Mouse (Mus musculus) kidney, embryonic 15.5 days (tissue): ENCODE data around the gene B230307C23Rik. TPM values are rescaled to one million over a fixed set of nuclear protein-coding genes. Genes with fewer than 3 reads are reported as not detected.

Source experiments
- ATAC-seq: fragments of 200-750 bp; cut with Nextera tagmentation; replicated peaks from 2 replicates; pipeline ENCODE4 v1.8.0; 2017; ENCODE audit warnings: moderate TSS enrichment; ENCODE audit not compliant: low FRiP score
- H3K27ac ChIP-seq: fragments of 300-500 bp; sonication (generic); 2 replicates; pipeline ENCODE4 v1.5.1; 2015; ENCODE audit warnings: mild to moderate bottlenecking, inconsistent platforms
- H3K27me3 ChIP-seq: fragments of 300-500 bp; sonication (generic); 2 replicates; pipeline ENCODE4 v1.6.1; 2015; ENCODE audit warnings: inconsistent platforms
- H3K36me3 ChIP-seq: fragments of 300-500 bp; sonication (generic); 2 replicates; pipeline ENCODE4 v1.6.1; 2015; ENCODE audit warnings: inconsistent platforms
- H3K4me1 ChIP-seq: fragments of 300-500 bp; sonication (generic); 2 replicates; pipeline ENCODE4 v1.6.1; 2015; ENCODE audit warnings: inconsistent platforms
- H3K4me2 ChIP-seq: fragments of 300-500 bp; sonication (generic); 2 replicates; pipeline ENCODE4 v1.6.1; 2015; ENCODE audit warnings: moderate library complexity, mild to moderate bottlenecking, inconsistent platforms
- H3K4me3 ChIP-seq: fragments of 300-500 bp; sonication (generic); replicated peaks from 2 replicates; pipeline ENCODE4 v1.5.1; 2015; ENCODE audit warnings: mild to moderate bottlenecking, inconsistent platforms
- H3K9ac ChIP-seq: fragments of 300-500 bp; sonication (generic); 2 replicates; pipeline ENCODE4 v1.6.1; 2015; ENCODE audit warnings: mild to moderate bottlenecking, inconsistent platforms
- H3K9me3 ChIP-seq: fragments of 300-500 bp; sonication (generic); replicated peaks from 2 replicates; pipeline ENCODE4 v1.6.1; 2016; ENCODE audit warnings: inconsistent platforms
- WGBS: fragments of 180-500 bp; shearing (Covaris S2); methylation state at CpG from one replicate; pipeline ENCODE4 v1.1.7; 2015; ENCODE audit warnings: mixed read lengths; 5-methylcytosine and 5-hydroxymethylcytosine counted together
- polyA plus RNA-seq: library from polyadenylated mRNA; unstranded; fragments of >200 nt; fragmentation: Nextera tagmentation; extraction: Ambion mirVana; gene quantifications from 2 replicates; pipeline ENCODE4 v1.2.1, GENCODE M21; 2015

B230307C23Rik gene
- 23.5 and 27.0 TPM in 2 replicates for polyA plus RNA-seq

DNA sequence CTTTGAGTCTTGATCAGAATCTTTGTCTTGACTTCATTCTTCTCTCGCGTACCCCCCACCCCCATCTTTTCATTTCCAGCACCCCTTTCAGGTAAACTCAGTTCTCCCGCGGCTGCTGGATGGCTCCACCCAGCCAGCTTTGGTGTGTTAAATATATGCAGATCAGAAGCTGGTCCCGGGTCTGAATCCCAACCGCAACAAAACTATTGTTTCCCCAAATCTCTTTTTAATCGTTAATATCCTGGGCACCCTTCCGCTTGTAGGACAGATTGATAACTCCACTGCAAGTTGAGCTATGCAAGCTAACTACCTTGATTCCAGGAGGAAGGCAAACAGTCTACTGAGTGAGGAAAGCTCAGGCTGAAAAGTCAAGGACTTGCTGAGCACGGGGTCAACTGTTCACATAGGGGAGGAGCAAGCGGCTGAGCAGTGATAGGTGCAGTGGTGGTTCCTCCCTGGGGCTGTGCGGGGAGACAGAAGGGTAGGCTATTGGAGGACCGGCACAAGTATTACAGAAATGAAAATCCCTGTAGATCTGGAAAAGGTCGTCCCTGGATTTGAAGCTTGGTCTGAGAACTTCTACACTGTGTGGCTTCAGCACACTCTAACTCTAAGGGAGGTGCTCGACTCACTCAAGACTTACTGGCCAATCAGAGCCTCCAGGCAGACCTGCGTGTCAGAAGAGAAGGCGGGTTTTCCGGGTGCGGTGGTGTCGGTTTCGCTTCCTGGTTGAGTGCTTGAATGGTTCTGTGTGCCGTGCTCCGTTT, at the start of gene B230307C23Rik:
Gene B230307C23Rik (plus strand): TSS at position 700 of the 767 bp plus-strand sequence.
- Histone ChIP-seq H3K9me3 (peaks cover 9% of the 10 kb centered on the region), H3K27ac (peak within 1 kb of the TSS; percentile 95), H3K36me3 (peaks cover 10% of the 10 kb centered on the region; the same call in 1 of the 2 replicates), H3K9ac (peak within 1 kb of the TSS; percentile 50), H3K4me3 (peak within 1 kb of the TSS; percentile 60), H3K27me3 (no peaks in the 10 kb centered on the region), H3K4me1 (peaks cover 16% of the 10 kb centered on the region), H3K4me2 (peak within 1 kb of the TSS; percentile 71)
- peak; percentile 99 for ATAC-seq
- WGBS, result 4% methylated on average over 22 of the region's 22 CpGs

DNA sequence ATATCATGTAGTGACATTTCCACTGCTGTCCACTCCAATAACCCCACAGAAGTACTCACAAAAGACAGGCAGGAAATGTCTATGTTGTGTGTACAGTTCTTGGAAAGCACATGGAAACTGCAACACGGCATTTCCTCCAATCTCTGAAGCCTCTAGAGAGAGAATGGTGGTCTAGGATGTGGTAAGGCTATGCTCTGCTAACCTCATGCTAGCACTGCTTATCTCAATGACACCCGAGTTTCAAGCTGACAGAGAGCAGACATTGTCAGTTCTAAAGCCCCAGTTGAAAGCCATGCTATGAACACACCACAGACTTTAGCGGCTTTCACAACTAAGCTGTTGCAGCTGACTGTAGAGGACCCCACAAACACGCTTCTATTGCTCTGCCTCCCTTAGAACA, 48.3 kb upstream of the B230307C23Rik start:
- no peaks in the 10 kb centered on the region for H3K4me1 ChIP-seq
- WGBS, result 86% methylated on average over 4 of the region's 4 CpGs
- no peaks in the 10 kb centered on the region for H3K27me3 ChIP-seq
- ATAC-seq, result no peak
- H3K4me3 ChIP-seq, result no peak overlapping the region
- H3K9me3 ChIP-seq, result no peaks in the 10 kb centered on the region
- H3K9ac ChIP-seq, result no peak overlapping the region
- H3K36me3 ChIP-seq, result peaks cover 60% of the 10 kb centered on the region
- no peak overlapping the region for H3K27ac ChIP-seq
- no peak overlapping the region for H3K4me2 ChIP-seq

DNA sequence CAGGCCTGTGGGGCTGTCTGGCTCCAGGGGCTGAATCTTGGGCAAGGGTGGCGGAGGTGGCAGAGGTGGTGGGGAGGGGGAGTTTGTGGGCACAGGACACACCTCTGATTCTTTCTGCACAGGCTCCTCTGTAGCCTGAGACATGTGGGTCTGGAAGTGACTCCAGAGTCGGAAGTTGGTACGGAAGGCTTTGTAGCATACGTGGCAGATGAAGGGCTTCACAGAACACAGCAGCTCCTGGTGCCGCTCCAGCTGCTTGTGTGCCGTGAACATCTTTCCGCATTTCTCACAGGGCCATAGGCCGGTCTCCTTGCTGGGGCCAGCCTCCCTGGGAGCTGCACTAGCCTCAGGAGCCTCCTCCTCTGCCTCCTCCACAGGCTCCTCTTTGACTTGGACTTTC, 47.1 kb upstream of the B230307C23Rik start:
- Histone ChIP-seq H3K27me3 (no peaks in the 10 kb centered on the region), H3K4me3 (no peak overlapping the region), H3K9me3 (no peaks in the 10 kb centered on the region), H3K9ac (no peak overlapping the region), H3K36me3 (peaks cover 69% of the 10 kb centered on the region), H3K4me2 (no peak overlapping the region), H3K4me1 (no peaks in the 10 kb centered on the region), H3K27ac (no peak overlapping the region)
- no peak for ATAC-seq
- 96% methylated on average over 8 of the region's 8 CpGs for WGBS

DNA sequence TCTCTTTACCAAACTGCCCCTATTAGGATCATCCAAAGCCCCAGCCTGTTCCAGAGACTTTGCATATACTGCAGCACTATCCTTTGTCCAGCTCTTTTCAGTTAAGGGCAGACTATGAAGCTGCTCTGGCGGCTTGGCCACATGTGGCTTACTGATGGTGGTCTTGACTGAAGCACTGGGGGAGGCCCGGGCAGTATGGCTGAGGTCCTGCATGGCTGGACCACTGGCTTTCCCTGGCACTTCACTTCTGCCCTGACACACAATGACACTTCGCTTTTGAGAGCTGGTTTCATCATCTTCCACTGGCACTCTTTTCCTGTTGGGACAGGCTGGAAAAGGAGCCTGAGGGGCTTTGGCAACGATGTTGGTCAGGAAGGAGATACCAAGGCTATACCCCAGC, 44.7 kb upstream of the B230307C23Rik start:
- H3K27me3 ChIP-seq, result no peaks in the 10 kb centered on the region
- no peak overlapping the region for H3K27ac ChIP-seq
- peaks cover 80% of the 10 kb centered on the region for H3K36me3 ChIP-seq
- H3K9ac ChIP-seq, result no peak overlapping the region
- H3K4me3 ChIP-seq, result no peak overlapping the region
- 94% methylated on average over 4 of the region's 4 CpGs for WGBS
- H3K4me2 ChIP-seq, result no peak overlapping the region
- ATAC-seq, result no peak
- H3K9me3 ChIP-seq, result no peaks in the 10 kb centered on the region
- H3K4me1 ChIP-seq, result no peaks in the 10 kb centered on the region

DNA sequence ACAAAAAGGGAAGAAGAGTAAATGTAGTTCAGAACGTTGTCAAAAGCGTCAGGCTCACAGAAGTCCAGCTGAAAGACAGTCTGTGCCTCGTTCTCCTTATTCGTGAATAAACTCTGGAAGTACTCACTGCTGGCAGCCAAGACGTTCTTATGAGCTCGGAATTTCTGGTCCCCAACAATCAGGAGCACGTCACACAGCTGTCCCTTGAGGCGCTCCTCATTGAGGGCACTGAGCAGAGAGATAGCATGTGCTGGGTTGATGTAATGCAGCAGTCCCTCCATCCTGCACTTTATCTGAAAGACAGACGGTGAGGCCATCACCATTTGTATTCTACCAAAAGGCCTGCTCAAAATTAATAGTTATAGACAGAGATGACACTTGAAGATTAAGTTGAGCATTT, 44.3 kb upstream of the B230307C23Rik start:
- no peak for ATAC-seq
- WGBS, result 90% methylated on average over 9 of the region's 9 CpGs
- Histone ChIP-seq H3K4me3 (no peak overlapping the region), H3K27ac (no peak overlapping the region), H3K36me3 (peaks cover 80% of the 10 kb centered on the region), H3K9me3 (no peaks in the 10 kb centered on the region), H3K9ac (no peak overlapping the region), H3K4me2 (no peak overlapping the region), H3K27me3 (no peaks in the 10 kb centered on the region), H3K4me1 (0 out of 2 replicates have a peak, but pooled peaks cover 2% of the 10 kb centered on the region)

DNA sequence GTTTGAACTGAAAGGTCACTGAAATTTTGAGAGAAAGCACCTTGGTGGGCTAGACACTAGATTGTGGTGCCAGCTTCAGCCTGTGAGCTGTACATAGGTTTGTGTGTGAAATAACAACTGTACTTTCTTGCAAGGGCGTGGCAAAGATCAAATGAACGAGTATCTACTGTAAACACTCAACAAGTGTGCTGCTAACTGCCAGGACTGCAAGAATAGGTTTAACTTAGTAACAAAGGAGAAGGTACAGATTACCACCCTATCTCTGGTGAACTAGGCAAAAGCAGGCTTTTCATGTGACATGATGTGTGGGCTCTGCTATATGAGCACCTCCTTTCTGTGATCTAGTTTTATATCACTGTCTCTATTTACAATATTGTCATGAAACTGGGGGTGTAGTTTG, 43.8 kb upstream of the B230307C23Rik start:
- no peak for ATAC-seq
- Histone ChIP-seq H3K27ac (no peak overlapping the region), H3K9ac (no peak overlapping the region), H3K36me3 (peaks cover 80% of the 10 kb centered on the region), H3K4me2 (no peak overlapping the region), H3K4me1 (0 out of 2 replicates have a peak, but pooled peaks cover 4% of the 10 kb centered on the region), H3K4me3 (no peak overlapping the region), H3K27me3 (no peaks in the 10 kb centered on the region), H3K9me3 (no peaks in the 10 kb centered on the region)
- 84% methylated on average over 2 of the region's 2 CpGs for WGBS

DNA sequence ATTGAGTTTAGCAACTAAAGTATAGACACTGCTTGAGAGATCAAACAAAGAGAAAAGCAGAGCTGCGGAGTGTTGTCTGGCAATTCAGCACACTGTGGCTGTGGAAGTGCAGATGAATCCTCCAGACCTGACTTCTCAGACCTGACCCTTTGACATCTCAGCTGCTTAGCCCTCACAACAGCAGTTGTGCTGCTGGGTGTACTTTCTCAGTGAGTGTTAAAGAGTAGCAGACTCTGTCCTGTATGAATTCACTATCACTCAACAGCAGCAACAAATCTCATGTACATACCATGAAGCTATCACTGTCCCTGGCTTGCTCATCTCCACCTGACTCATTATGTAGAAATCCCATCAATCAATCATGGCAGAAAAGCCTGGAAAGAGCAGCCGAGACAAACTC, 41.1 kb upstream of the B230307C23Rik start:
- Histone ChIP-seq H3K9me3 (no peaks in the 10 kb centered on the region), H3K36me3 (peaks cover 66% of the 10 kb centered on the region), H3K4me1 (peaks cover 8% of the 10 kb centered on the region), H3K4me2 (no peak overlapping the region), H3K27ac (no peak overlapping the region), H3K4me3 (no peak overlapping the region), H3K9ac (no peak overlapping the region), H3K27me3 (no peaks in the 10 kb centered on the region)
- WGBS, result 76% methylated on average over 2 of the region's 2 CpGs
- ATAC-seq, result no peak

DNA sequence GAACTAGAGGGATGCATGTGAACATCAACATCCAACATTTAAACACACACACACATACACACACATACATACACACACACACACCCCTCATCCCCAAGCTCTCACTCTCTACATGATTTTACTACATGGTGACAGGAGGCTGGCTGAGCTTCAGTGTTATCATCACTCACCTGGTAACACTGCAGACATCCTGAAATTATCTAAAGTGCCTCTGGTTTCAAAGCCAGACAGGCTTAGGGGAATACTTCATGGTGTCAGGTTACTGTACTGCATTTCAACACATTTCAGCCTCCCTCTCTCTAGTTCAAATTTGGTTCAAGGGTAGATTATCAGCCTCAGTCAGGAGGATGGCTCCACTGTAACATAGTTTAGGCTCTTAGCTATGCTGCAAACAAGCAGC, 39.5 kb upstream of the B230307C23Rik start:
- H3K36me3 ChIP-seq, result peaks cover 50% of the 10 kb centered on the region
- H3K4me2 ChIP-seq, result no peak overlapping the region
- H3K9ac ChIP-seq, result no peak overlapping the region
- H3K4me3 ChIP-seq, result no peak overlapping the region
- H3K4me1 ChIP-seq, result peaks cover 12% of the 10 kb centered on the region
- H3K27ac ChIP-seq, result no peak overlapping the region
- no peak for ATAC-seq
- no peaks in the 10 kb centered on the region for H3K9me3 ChIP-seq
- H3K27me3 ChIP-seq, result no peaks in the 10 kb centered on the region

DNA sequence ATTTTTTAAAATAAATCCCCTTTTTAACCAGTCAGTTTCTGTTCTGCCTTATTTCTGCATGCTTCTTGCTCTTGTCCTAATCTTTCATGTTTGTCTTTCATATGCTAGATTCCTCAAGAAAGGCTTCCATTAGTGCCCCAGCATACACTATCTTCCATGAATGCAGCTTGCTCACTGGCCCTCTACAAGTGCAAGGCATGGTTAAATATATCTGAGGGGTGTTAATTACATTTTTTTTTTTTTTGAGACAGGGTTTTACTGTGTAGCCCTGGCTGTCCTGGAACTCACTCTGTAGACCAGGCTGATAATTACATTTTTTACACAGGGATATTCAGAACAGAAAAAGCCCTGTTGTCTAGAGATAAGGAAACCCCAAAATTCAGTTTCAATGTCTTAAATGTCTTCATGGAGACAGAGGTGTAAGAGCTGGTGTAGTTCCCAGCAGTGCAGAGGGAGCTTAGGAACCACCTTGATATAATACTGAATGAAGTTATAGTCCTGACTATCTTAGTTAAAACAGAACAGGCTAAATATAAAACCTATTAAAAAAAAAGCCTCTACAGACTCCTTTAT, 38.6 kb upstream of the B230307C23Rik start:
- peaks cover 12% of the 10 kb centered on the region for H3K4me1 ChIP-seq
- no peak overlapping the region for H3K4me2 ChIP-seq
- no peaks in the 10 kb centered on the region for H3K9me3 ChIP-seq
- ATAC-seq, result no peak
- peaks cover 41% of the 10 kb centered on the region for H3K36me3 ChIP-seq
- no peaks in the 10 kb centered on the region for H3K27me3 ChIP-seq
- no peak overlapping the region for H3K4me3 ChIP-seq
- no peak overlapping the region for H3K27ac ChIP-seq
- H3K9ac ChIP-seq, result no peak overlapping the region

DNA sequence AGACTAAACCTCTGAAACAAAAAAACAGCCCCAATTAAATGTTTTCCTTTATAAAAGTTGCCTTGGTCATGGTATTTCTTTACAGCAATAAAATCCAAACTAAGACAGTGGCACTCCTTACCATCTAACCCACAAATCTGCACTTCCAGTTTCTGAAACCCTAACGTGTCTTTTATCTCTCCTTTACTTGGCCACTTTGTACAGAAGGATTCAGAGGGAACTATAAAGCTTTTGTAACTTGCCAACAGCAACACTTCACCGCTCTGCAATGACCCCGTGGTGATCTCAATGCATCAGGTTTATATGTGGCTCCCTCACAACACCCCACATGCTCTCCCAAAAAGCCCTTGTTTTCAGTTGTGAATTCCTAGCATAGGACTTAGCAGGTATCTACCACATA, 36.8 kb upstream of the B230307C23Rik start:
- no peak overlapping the region for H3K27ac ChIP-seq
- H3K4me3 ChIP-seq, result no peak overlapping the region
- 90% methylated on average over 3 of the region's 3 CpGs for WGBS
- H3K27me3 ChIP-seq, result no peaks in the 10 kb centered on the region
- peaks cover 12% of the 10 kb centered on the region for H3K4me1 ChIP-seq
- no peak for ATAC-seq
- peaks cover 23% of the 10 kb centered on the region for H3K36me3 ChIP-seq
- H3K9me3 ChIP-seq, result no peaks in the 10 kb centered on the region
- H3K9ac ChIP-seq, result no peak overlapping the region
- H3K4me2 ChIP-seq, result 0 out of 2 replicates have a peak overlapping the region, but pooled peaks have one; percentile 78

DNA sequence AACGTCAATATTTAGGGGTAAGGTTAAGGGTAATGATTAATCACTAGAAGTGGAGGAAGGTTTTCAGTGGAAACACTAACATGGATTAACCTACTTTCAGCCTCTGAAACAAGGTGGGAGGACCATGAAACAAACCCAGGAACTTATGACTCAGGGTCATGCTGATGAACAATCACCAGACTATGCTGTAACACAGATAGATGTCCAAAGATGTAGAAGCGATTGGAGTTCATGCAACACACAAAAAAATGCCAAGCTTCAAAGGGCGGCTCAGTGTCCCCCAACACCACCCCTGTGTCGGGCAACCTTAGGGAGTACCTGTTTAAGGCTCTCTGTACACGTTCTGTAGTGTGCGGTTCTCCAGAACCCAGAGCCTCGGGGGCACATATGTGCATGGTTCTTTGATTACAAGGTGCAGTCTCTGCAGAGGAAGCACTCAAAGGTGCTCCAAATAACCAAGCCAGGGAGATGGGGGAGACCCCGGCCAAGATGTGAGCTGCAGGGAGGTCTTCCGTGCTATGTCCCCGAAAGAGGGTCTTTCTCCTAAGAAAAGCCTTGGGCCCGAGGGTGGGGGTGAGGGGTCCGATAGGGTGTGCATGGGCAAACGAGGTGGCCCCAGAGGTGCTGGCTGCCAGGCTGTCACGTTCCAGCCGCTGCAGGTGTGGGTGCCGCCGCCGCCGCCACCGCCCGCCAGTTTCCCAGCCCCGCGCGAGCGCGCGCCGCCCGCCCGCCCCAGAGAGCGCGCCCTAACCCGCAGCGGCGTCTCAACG, 35.5 kb upstream of the B230307C23Rik start:
- peak overlapping the region; percentile 78 for H3K4me2 ChIP-seq
- 7% methylated on average over 36 of the region's 36 CpGs for WGBS
- peak overlapping the region; percentile 91 for H3K4me3 ChIP-seq
- H3K9ac ChIP-seq, result peak overlapping the region; percentile 93
- H3K36me3 ChIP-seq, result peaks cover 11% of the 10 kb centered on the region
- ATAC-seq, result no peak; the same call in none of the 2 replicates
- H3K27me3 ChIP-seq, result no peaks in the 10 kb centered on the region
- no peaks in the 10 kb centered on the region for H3K9me3 ChIP-seq
- H3K4me1 ChIP-seq, result peaks cover 12% of the 10 kb centered on the region
- peak overlapping the region; percentile 99 for H3K27ac ChIP-seq
